Mouse (Mus musculus) neural tube, embryonic 12.5 days (tissue): Measurements from ENCODE around the gene Acox3. TPM values are rescaled to one million over a fixed set of nuclear protein-coding genes. Genes with fewer than 3 reads are reported as not detected.
"Not testable (repeated sequence)": the region's sequence is repeated elsewhere in the genome, so short reads cannot be mapped to it uniquely, and the experiment has no call there.

Experiments used
- ATAC-seq: fragments of 200-750 bp; cut with Nextera tagmentation; 2 replicates; pipeline ENCODE4 v1.8.0; 2017; ENCODE audit warnings: low read depth, mild to moderate bottlenecking, moderate TSS enrichment, moderate library complexity; ENCODE audit not compliant: low FRiP score
- H3K27ac ChIP-seq: fragments of 300-500 bp; sonication (generic); 2 replicates; pipeline ENCODE4 v1.5.1; 2016
- H3K27me3 ChIP-seq: fragments of 300-500 bp; sonication (generic); replicated peaks from 2 replicates; pipeline ENCODE4 v1.6.1; 2016; ENCODE audit warnings: mild to moderate bottlenecking
- H3K36me3 ChIP-seq: fragments of 300-500 bp; sonication (generic); 2 replicates; pipeline ENCODE4 v1.6.1; 2016; ENCODE audit warnings: mild to moderate bottlenecking
- H3K4me1 ChIP-seq: fragments of 300-500 bp; sonication (generic); 2 replicates; pipeline ENCODE4 v1.6.1; 2016
- H3K4me2 ChIP-seq: fragments of 300-500 bp; sonication (generic); replicated peaks from 2 replicates; pipeline ENCODE4 v1.6.1; 2016; ENCODE audit warnings: mild to moderate bottlenecking
- H3K4me3 ChIP-seq: fragments of 300-500 bp; sonication (generic); 2 replicates; pipeline ENCODE4 v1.5.1; 2016
- H3K9ac ChIP-seq: fragments of 300-500 bp; sonication (generic); 2 replicates; pipeline ENCODE4 v1.6.1; 2016; ENCODE audit warnings: mild to moderate bottlenecking
- H3K9me3 ChIP-seq: fragments of 300-500 bp; sonication (generic); 2 replicates; pipeline ENCODE4 v1.6.1; 2016; ENCODE audit warnings: mild to moderate bottlenecking
- WGBS: fragments of 180-500 bp; shearing (Covaris S2); methylation state at CpG from one replicate; pipeline ENCODE4 v1.1.7; 2016; 5-methylcytosine and 5-hydroxymethylcytosine counted together
- polyA plus RNA-seq: library from polyadenylated mRNA; unstranded; fragments of >200 nt; fragmentation: Nextera tagmentation; extraction: Ambion mirVana; gene quantifications from 2 replicates; pipeline ENCODE4 v1.2.1, GENCODE M21; 2016

The Acox3 gene
- polyA plus RNA-seq, 1 experiment from 2014 or later, result 18.4 TPM

GRCm38 (mm10) chr5:35580156-35580922 lies 2.5 kb upstream of the Acox3 start:
- Histone ChIP-seq H3K9ac (no peak overlapping the region), H3K36me3 (no peaks in the 10 kb centered on the region), H3K4me1 (peaks cover 13% of the 10 kb centered on the region), H3K27me3 (no peaks in the 10 kb centered on the region), H3K9me3 (no peaks in the 10 kb centered on the region), H3K4me2 (no peak overlapping the region), H3K4me3 (no peak overlapping the region), H3K27ac (no peak overlapping the region)
- no peak for ATAC-seq
- 68% methylated on average over 3 of the region's 3 CpGs for WGBS

- peak; percentile 46; the same call in 1 of the 2 replicates for ATAC-seq
- no peak overlapping the region for H3K27ac ChIP-seq
- 5% methylated on average over 17 of the region's 17 CpGs for WGBS
Observed at GRCm38 (mm10) chr5:35583221-35583783, 462 bp downstream of the Acox3 start.

GRCm38 (mm10) chr5:35584259-35584658 lies 1.4 kb downstream of the Acox3 start:
- WGBS, result 89% methylated on average over 2 of the region's 2 CpGs
- not testable (repeated sequence) for ATAC-seq, H3K4me3 ChIP-seq, H3K4me2 ChIP-seq, H3K9me3 ChIP-seq, H3K27ac ChIP-seq, H3K9ac ChIP-seq, H3K27me3 ChIP-seq
- Histone ChIP-seq H3K4me1 (peaks cover 13% of the 10 kb centered on the region), H3K36me3 (peaks cover 15% of the 10 kb centered on the region)

More at GRCm38 (mm10) chr5:35583221-35583783, 462 bp downstream of the Acox3 start:
- Histone ChIP-seq H3K4me3 (peak overlapping the region; percentile 55), H3K9me3 (no peaks in the 10 kb centered on the region), H3K4me2 (peak overlapping the region; percentile 72), H3K27me3 (no peaks in the 10 kb centered on the region), H3K9ac (peak overlapping the region; percentile 33), H3K4me1 (peaks cover 13% of the 10 kb centered on the region), H3K36me3 (peaks cover 5% of the 10 kb centered on the region; the same call in 1 of the 2 replicates)

- ATAC-seq, result no peak
- 0 out of 2 replicates have a peak, but pooled peaks cover 3% of the 10 kb centered on the region for H3K9me3 ChIP-seq
- WGBS, result 91% methylated on average over 4 of the region's 4 CpGs
- H3K27ac ChIP-seq, result no peak overlapping the region
- H3K4me1 ChIP-seq, result no peaks in the 10 kb centered on the region
- H3K27me3 ChIP-seq, result no peaks in the 10 kb centered on the region
- H3K4me3 ChIP-seq, result no peak overlapping the region
- no peak overlapping the region for H3K4me2 ChIP-seq
- peaks cover 60% of the 10 kb centered on the region for H3K36me3 ChIP-seq
- no peak overlapping the region for H3K9ac ChIP-seq
Observed at GRCm38 (mm10) chr5:35591497-35591896, 8.7 kb downstream of the Acox3 start.

GRCm38 (mm10) chr5:35592081-35592736 lies 9.4 kb downstream of the Acox3 start:
- H3K9ac ChIP-seq, result no peak overlapping the region
- H3K27ac ChIP-seq, result no peak overlapping the region
- ATAC-seq, result no peak
- no peaks in the 10 kb centered on the region for H3K4me1 ChIP-seq
- peaks cover 61% of the 10 kb centered on the region for H3K36me3 ChIP-seq
- H3K4me2 ChIP-seq, result no peak overlapping the region
- WGBS, result 84% methylated on average over 21 of the region's 21 CpGs
- no peak overlapping the region for H3K4me3 ChIP-seq
- H3K9me3 ChIP-seq, result 0 out of 2 replicates have a peak, but pooled peaks cover 3% of the 10 kb centered on the region
- H3K27me3 ChIP-seq, result no peaks in the 10 kb centered on the region

- 79% methylated on average over 4 of the region's 4 CpGs for WGBS
- H3K4me2 ChIP-seq, result no peak overlapping the region
- peaks cover 66% of the 10 kb centered on the region for H3K36me3 ChIP-seq
- H3K9ac ChIP-seq, result no peak overlapping the region
- no peaks in the 10 kb centered on the region for H3K27me3 ChIP-seq
- 0 out of 2 replicates have a peak, but pooled peaks cover 3% of the 10 kb centered on the region for H3K9me3 ChIP-seq
- no peak for ATAC-seq
- H3K4me3 ChIP-seq, result no peak overlapping the region
- no peaks in the 10 kb centered on the region for H3K4me1 ChIP-seq
- no peak overlapping the region for H3K27ac ChIP-seq
Observed at GRCm38 (mm10) chr5:35592824-35593223, 10.0 kb downstream of the Acox3 start.

- no peaks in the 10 kb centered on the region for H3K4me1 ChIP-seq
- no peak overlapping the region for H3K4me2 ChIP-seq
- no peaks in the 10 kb centered on the region for H3K27me3 ChIP-seq
- no peak overlapping the region for H3K9ac ChIP-seq
- WGBS, result 89% methylated on average over 6 of the region's 6 CpGs
- peaks cover 66% of the 10 kb centered on the region for H3K36me3 ChIP-seq
- no peak overlapping the region for H3K27ac ChIP-seq
- H3K9me3 ChIP-seq, result 0 out of 2 replicates have a peak, but pooled peaks cover 3% of the 10 kb centered on the region
- no peak overlapping the region for H3K4me3 ChIP-seq
- ATAC-seq, result no peak
Observed at GRCm38 (mm10) chr5:35593272-35593671, 10.4 kb downstream of the Acox3 start.

GRCm38 (mm10) chr5:35594768-35595167 lies 11.9 kb downstream of the Acox3 start:
- no peak for ATAC-seq
- H3K9me3 ChIP-seq, result 0 out of 2 replicates have a peak, but pooled peaks cover 3% of the 10 kb centered on the region
- H3K27ac ChIP-seq, result no peak overlapping the region
- no peaks in the 10 kb centered on the region for H3K27me3 ChIP-seq
- H3K36me3 ChIP-seq, result peaks cover 64% of the 10 kb centered on the region
- no peak overlapping the region for H3K4me3 ChIP-seq
- WGBS, result 94% methylated on average over 4 of the region's 4 CpGs
- H3K9ac ChIP-seq, result no peak overlapping the region
- no peak overlapping the region for H3K4me2 ChIP-seq
- H3K4me1 ChIP-seq, result no peaks in the 10 kb centered on the region

- Histone ChIP-seq H3K4me1 (no peaks in the 10 kb centered on the region), H3K9me3 (no peaks in the 10 kb centered on the region), H3K27ac (no peak overlapping the region), H3K27me3 (no peaks in the 10 kb centered on the region), H3K9ac (no peak overlapping the region), H3K4me3 (no peak overlapping the region), H3K4me2 (no peak overlapping the region), H3K36me3 (peaks cover 64% of the 10 kb centered on the region)
- ATAC-seq, result no peak
- WGBS, result 20% methylated on average over 4 of the region's 4 CpGs
Observed at GRCm38 (mm10) chr5:35595706-35596105, 12.9 kb downstream of the Acox3 start.

GRCm38 (mm10) chr5:35596169-35597160 lies 13.6 kb downstream of the Acox3 start:
- Histone ChIP-seq H3K9ac (no peak overlapping the region), H3K27me3 (no peaks in the 10 kb centered on the region), H3K9me3 (no peaks in the 10 kb centered on the region), H3K4me2 (no peak overlapping the region), H3K27ac (no peak overlapping the region), H3K4me1 (no peaks in the 10 kb centered on the region), H3K4me3 (no peak overlapping the region), H3K36me3 (peaks cover 62% of the 10 kb centered on the region)
- 86% methylated on average over 18 of the region's 18 CpGs for WGBS
- no peak for ATAC-seq

- no peak overlapping the region for H3K4me2 ChIP-seq
- no peak overlapping the region for H3K27ac ChIP-seq
- WGBS, result 84% methylated on average over 11 of the region's 11 CpGs
- ATAC-seq, result no peak
- no peak overlapping the region for H3K4me3 ChIP-seq
- H3K4me1 ChIP-seq, result no peaks in the 10 kb centered on the region
- H3K9ac ChIP-seq, result no peak overlapping the region
- no peaks in the 10 kb centered on the region for H3K27me3 ChIP-seq
- H3K9me3 ChIP-seq, result no peaks in the 10 kb centered on the region
- H3K36me3 ChIP-seq, result peaks cover 55% of the 10 kb centered on the region
Observed at GRCm38 (mm10) chr5:35600233-35600632, 17.4 kb downstream of the Acox3 start.
